Mouse (Mus musculus): ENCODE measurements at regions not wholly inside any gene's neighbourhood (a gene's known extent, or its start where the extent isn't known, plus 50 kb on each side); places are given as distances from the start of the nearest gene placed in this dataset.
A peak's percentile ranks its signal among the peaks of the same experiment; 100 is the strongest.

DNA sequence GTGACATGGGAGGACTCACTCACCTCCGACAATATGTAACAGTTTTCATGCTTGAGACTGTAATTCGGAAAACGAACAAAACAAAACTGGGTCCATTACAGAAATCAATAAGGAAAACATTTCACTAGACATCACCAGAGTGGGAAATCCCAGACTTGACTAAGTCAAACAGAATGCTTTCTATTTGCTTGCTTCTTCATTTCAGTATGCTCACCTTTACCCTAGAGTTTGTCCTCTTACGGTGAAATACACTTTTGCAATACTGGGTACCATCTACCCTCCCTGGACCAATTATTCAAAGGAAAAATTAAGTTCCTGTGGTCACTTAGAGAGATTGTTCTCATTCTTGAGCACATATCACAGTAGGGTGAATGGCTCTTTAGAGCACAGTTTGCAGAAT is 613.4 kb upstream of the 4930412O13Rik start:
- no peak for DNase-seq (ENCODE audit: low read depth, low spot score)

DNA sequence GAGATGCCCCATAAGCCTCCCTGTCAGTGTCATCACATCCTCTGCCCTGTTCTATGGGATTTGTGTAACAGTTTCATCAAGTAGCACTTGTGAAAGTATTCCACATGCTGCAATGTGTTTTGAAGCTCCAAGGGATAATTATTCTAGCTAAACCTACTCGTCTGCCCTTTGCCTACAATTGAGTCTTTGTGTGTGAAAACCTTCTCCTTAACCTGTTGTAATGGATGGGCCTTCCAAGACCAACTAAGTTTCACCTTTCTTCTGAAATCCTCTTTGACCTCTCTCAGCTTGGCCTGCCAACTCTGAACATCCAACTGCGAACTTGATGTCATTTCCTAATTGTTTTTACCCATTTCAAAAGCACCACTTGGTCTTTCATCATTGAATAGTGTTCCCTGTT is 597.6 kb upstream of the 4930412O13Rik start:
- DNase-seq (ENCODE audit: low read depth, low spot score): no peak

DNA sequence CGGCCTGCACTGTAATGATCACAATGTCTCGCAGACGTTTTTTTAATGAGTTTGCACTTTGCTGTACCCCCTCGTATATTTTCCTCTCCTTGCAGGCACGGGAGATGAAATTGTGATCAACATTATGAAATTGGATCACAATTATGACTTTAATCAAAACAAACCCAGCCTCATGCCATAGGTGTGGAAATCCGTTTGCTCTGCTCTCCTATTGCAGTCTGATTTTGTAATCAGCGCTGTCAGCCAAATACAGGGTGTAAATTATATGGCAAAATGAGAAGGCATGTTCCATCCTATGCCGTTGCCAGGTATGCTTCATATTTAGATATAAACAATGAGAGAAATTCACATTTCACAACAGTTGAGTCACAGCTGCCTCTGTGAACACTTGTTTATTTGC is 595.3 kb upstream of the 4930412O13Rik start:
- no peak for DNase-seq (ENCODE audit: low read depth, low spot score)

DNA sequence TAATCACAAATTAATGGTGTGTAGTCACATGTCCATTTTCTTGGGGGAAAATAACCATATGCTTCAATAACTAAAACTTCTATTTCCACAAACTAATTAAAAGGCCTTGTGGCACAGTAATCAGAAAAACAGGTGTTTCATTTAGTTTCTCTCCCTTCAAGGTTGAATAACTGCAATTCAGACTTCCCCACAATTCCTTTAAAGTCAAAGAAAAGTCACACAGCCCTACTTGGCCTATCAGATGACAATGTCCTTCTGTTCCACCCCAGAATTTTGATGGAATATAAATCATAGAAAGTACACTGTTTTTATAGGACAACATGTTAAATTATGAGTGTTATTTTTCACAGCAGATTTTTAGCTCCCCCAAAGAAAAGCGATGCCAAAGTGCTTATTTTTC is 594.0 kb upstream of the 4930412O13Rik start:
- DNase-seq (ENCODE audit: low read depth, low spot score): no peak

DNA sequence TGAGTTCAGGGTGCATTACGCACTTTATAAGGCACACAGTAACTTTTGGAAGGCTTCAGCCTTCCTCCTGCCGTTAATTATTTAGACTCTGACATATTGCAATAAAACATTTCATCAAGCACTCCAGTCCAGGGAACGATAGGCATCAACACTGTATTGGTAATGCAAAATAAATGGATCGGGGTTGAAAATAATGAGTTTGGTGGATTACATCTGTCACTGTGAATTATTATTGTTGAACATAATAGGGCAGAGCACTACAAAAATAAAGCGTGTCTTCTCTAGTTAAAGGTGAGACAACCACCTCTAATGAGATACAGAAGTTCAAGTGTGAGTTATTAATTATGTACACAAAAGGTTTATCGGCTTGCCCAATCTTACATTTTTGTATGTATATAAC is 593.4 kb upstream of the 4930412O13Rik start:
- DNase-seq (ENCODE audit: low read depth, low spot score): no peak

DNA sequence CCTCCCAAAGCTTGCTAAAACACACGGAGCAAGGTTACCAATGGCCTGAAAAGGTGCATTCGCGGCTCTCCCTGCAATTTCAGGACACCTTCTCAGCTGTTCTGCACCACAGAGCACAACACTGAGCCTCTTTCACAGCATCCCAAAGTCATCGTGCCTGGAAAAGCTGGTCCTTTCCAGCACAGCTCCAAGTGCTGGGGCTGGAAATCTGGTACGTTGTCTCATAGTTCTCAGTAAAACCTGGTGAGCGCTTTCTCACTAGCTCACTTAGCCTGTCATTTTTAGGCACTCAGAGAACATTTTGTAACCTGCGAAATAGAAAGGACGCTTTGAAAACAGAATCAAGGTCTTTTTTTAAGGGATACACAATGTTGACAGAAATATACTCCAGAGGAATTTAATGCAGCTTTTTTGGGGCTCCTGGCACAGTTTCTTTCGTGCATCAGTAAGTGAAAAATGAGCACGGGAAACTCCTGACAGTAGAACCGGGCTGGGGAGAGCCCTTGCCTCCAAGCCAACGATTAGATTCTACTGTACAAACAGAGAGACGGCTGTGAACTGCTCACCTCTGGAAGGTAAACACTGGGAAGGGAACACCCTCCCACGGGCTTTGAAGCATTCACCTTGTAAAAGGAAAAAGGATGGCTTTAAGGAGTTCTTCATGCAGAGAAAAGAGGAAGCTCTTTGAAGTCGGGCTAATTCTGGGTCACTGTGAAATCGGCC is 549.3 kb upstream of the 4930412O13Rik start:
- no peak for DNase-seq (ENCODE audit: low read depth, low spot score)

DNA sequence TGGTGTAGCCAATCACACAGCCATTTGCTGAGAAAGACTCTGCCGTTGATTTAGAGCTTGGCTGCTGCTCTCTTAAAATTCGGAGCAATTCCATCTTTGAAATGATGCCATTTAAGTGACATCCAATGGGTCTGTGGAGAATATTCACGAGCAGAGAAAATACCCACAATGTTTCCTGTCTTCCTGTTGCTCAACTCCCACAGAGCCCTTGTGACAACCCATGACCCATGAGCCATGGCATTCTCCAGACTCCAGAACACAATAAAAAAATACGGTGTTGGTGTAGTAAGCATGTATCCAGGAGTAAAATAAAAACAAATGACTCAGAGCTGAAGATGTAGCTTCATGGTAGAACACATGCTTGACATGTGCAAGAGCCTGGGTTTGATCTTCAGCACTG is 532.1 kb upstream of the 4930412O13Rik start:
- no peak for DNase-seq (ENCODE audit: low read depth, low spot score)

DNA sequence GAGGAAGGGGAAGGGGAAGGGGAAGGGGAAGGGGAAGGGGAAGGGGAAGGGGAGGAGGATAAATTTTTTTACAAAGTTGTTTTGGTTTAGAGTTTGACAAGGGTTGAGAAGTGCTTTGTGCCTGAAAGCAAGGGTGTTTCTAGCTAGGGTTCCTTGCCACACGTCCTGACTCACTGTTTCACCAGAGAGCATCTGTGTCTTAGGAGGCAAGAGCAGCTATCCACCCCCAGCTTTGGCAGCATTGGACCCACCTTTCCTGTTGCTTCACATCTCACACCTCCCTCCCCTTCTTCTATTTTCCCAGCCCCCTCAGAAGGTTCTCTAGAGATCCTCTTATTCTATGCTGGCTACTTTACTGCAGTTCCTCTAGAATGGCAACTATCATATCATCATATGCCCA is 531.1 kb upstream of the 4930412O13Rik start:
- no peak for DNase-seq (ENCODE audit: low read depth, low spot score)

DNA sequence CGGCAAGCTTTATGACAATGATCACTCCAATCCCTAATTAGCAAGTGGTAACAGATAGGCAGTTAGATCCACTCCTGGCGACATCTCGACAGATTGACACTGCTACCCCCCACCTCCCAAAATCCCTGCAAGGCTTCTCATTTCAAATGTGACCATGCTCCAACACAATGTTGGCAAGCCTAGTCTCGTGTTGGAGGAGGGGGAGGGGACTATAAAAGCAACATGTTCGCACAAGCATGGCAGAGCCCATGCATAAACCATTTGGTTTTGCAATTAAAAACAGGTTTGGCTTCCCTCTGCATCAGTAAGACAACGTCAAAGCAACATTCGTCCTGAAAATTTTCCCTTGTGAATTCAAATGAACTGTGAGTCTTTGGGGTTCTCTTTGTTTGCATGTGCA is 528.9 kb upstream of the 4930412O13Rik start:
- DNase-seq (ENCODE audit: low read depth, low spot score): peak; percentile 64

DNA sequence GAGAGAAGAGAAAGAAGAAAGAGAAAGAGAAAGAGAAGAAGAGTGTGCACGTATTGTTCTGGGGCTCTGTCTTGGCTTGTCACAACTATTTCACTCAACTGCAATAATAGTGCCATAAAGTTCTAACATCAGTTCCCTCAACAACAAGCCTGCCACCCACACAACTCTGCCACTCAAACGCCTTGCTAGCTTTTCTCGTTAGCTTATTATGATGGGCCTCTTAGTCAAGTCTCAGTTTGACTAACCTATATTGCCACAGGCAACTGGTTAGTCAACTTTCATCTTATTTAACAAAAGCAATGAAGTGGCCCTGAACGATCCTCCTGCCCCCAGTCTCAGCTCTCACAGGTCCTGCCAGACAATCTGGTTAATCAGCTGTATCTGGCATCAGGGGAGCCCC is 521.0 kb upstream of the 4930412O13Rik start:
- DNase-seq (ENCODE audit: low read depth, low spot score): no peak

DNA sequence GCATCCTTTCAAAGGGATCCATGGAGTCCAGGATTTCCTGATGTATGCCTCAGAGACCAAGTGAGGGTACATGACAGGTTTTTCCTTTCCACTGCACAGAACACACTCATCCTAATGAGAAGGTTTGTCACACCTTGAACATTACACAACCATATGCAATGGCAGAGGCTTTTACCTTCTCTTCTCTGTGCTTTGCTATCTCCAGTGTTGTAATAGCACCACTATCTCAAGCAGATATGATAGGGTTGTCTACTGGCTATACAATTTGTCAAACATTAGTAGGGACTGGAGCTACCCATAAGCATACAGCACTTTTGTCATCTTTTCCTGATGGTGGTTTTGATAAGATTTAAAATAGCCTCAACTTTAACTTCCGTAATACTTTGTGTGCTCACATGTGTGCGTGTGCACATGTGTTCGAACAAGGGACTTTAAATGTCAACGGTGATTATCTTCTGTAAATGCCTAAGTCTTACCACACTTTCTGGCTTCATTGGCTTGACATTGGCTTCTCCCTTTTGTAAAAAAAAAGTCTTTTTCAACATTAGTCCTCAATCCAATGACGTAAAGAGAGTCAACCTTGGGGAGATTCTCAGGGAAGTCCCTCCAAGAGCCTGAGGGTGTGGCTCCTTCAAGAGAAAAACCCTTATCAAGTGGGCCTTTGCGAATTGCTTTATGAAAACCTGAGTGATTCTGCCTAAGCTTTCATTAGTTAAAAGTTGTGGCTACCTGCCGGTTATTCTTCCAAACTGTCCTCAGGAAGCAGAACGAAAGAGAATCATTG is 513.1 kb upstream of the 4930412O13Rik start:
- no peak for DNase-seq (ENCODE audit: low read depth, low spot score)

DNA sequence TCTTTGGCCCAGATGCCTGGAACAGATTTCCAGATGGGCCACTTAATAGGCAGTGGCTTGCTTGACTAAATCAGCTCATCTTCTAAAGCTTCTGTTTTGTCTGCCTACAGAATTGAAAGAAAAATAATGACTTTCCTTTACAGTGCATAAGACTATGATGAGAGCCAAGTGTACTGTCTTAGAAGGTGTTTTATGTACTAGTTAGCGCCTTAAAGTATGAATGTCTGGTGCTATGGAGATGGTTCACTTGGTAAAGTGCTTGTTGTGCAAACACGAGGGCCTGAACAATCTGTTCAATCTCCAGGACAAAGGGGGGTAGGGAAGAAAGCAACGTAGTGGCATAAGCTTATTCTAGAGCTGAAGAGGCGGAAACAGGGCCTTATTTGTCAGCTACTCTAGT is 511.5 kb upstream of the 4930412O13Rik start:
- DNase-seq (ENCODE audit: low read depth, low spot score): no peak

DNA sequence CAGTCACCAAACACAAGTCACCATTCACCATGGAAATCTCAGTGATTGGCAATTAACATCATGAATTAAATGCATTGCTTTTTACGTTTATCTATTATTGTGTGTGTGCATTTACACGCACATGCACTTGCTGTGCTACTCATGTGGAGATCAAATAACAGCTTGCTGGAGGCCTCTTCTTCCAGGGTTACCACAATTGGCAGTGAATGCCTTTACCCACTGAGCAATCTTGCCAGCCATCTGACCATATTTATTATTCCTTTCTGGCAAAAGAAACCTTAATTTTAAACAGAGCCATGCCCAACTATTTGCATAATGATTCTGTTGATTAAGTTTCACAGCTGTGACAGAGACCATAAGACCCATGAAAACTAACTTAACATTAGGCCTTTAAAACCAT is 494.5 kb upstream of the 4930412O13Rik start:
- no peak for DNase-seq (ENCODE audit: low read depth, low spot score)

DNA sequence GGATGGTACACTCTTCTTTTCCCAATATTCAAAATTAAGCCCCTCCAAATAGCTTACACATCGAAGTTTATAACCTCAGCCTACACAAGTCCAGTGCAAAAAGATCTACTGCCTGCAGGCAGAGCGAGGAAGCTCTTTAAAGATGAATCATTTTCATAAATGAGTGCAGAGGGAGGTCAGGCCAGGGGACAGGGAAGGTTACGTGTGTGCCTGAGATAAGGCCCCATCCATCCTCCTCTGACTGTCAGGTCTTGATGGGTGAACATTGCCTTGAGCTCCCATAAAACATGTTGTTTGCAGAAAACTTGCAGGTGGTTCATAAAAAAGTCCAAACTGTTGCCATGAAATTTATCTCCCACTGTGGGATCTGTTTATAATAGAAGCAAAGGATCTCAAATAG is 493.0 kb upstream of the 4930412O13Rik start:
- no peak for DNase-seq (ENCODE audit: low read depth, low spot score)

DNA sequence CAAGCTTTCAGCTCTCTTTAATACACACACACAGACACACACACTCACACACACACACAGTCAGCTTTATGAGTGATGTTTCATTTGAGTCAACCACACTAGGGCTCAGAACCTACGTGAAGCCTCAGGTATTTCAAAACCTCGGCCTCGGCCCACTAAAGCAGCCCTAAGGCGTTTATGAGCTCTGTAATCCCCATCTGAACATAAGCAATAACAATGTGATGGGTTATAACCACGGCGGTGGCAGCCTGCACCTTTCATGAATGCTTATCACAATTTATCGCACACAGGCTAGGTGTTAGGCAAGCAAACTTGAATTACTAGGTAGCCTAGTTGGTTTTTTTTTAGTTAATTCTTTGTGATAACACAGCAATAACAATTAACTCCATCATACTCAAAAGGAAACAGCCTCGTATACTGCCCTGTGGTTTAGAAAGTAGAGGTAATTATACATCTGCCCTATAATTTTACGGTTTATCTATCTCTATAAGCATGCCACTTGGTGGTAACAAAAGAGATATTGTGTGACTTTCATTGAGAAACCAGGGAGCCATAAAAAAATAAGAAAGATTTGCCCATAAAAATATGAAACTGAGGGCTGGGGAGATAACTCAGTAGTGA is 485.6 kb upstream of the 4930412O13Rik start:
- no peak for DNase-seq (ENCODE audit: low read depth, low spot score)

DNA sequence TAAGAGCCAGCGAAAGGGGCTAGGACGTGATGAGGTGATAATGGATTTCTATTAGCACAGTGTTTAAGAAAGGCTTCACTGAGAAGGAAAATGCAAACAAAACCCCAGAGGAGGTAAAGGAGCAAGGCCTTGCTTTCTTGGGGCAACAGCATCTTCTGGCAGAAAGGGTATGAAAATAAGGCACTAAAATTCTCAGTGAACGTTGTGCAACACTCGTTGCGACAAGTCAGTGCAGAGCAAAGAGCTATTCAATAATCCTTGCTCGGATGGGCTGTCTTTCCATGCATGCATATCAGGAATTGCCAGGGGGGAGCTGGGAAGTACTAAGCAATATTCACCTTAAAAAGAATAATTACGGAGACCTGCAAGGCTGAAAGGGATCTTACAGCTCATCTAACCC is 479.6 kb upstream of the 4930412O13Rik start:
- DNase-seq (ENCODE audit: low read depth, low spot score): no peak

DNA sequence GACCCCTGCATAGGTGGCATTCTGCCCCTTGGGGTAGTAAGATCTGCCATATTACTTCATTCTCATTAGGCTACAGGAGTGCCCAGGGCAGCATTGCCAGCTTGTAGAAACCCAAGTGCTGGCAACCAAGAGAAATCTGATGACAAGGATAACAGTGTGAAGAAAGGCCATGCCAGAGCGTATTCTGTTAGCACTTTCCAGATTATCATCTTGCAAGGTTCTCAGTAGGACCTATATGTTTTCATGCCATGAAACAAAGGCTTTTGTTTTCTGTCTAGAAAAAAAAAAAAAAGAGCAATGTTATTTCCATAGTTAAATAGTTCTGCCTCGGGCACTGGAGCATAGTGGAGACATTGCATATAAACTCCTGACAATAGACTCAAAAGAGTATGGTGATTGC is 478.8 kb upstream of the 4930412O13Rik start:
- DNase-seq (ENCODE audit: low read depth, low spot score): no peak

DNA sequence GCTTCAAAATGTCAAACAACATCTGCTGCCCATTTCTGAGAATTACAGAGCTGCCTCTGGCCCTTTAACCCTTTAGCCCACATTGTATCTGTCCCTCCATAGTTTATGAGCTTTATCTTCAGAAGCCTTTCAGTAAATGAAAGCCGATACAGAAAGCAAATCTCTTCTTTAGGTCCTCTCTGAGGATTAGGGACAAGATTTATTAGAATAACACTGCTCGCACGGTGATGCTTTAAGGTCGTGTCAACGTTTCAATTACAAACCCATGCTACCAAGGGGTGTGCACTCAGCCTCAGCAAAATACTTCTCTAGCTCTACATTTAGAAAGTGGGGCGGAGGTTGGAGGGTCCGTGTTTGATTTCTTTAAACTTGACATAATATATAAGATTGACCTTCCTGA is 472.0 kb upstream of the 4930412O13Rik start:
- DNase-seq (ENCODE audit: low read depth, low spot score): no peak

DNA sequence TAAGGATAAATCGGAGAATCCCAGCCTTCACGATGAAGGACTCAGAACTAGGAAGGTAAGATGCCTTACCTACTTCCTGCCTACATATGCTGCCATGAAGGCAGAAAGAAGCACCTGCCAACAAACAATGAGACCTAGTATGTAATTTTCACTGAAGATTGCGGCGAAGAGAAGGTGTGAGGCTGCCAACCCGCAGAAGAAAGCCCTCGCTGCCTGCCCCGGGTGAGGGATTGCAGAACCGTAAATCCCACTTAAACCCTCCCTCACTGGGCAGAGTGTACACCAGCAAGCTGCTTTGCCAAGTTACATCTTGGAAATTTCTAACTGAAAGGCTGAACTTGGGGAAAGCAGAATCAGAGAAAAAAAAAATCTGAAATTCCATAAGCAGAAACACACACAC is 458.4 kb upstream of the 4930412O13Rik start:
- DNase-seq (ENCODE audit: low read depth, low spot score): no peak

DNA sequence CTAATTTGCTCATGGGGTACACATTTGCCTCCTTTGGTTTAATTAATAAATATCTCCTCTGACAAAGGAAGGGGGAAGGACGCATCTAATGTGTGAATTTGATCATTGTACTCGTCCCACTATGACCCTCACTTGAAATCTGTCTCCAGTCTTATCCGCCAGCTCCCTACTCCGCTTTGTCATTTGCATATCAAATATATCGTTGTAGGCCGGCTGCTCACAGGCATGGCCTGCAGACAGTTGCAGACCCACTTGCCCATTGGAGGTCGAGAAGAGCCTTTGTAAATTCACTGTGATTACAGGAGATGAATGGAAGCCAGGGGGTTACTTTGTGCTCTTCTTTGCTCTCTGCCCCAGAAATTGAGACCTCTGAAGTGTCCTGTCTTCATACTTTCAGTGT is 457.5 kb upstream of the 4930412O13Rik start:
- DNase-seq (ENCODE audit: low read depth, low spot score): no peak

DNA sequence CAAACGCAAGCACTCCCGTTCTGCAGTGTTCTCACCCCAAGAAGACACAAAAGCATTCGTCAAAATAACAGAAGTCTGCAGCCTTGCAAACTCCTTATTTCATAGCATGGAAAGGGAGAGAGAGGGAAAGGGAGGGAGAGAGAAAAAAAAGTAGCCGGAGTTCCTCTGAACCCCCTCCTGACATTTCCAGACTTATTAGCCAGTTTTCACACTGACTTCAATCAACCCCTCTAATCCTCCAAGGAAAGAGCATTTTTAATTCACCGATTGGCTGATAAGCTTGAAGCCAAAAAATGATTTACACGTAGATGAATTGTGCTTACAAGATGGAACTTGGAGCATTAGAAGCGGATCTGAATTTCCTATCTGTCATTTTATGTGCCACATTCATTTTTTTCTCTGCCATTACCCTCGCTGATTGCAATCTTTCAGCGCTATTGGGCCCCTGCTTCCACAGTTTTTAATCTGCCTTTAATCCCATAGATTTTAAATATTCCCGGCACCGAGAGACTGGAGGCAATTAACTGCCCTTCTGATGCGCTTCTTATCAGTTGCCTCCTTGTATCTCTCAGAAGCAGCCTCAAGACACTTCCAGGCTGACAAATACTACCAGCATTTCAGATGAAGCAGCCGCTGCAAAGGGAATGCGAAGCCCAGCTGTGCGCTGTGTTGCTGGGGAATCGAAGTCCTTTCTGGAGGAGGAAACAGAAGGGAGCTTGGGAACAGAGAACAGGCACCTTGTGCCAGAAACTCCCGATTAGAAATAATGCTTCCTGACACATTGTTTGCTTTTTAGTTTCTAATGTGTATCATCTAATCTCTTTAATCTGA is 447.7 kb upstream of the 4930412O13Rik start:
- DNase-seq (ENCODE audit: low read depth, low spot score): no peak
